Mouse (Mus musculus) large intestine, adult 2 months (tissue): ENCODE measurements around the gene Vmn2r18. TPM values are rescaled to one million over a fixed set of nuclear protein-coding genes. Genes with fewer than 3 reads are reported as not detected.

Source experiments
- DNase-seq: peaks from one replicate; pipeline ENCODE4 v3.0.0-alpha.2; 2012; ENCODE audit warnings: low read depth, low spot score
- WGBS: fragments of 180-500 bp; shearing (Covaris S2); methylation state at CpG from one replicate; pipeline ENCODE4 v1.1.7; 2018; 5-methylcytosine and 5-hydroxymethylcytosine counted together
- polyA plus RNA-seq: library from polyadenylated mRNA; depleted of rRNA; stranded (reverse); fragments of >200 nt; gene quantifications from 2 replicates; pipeline ENCODE4 v1.2.3, GENCODE M21; 2012; rRNA removed

The Vmn2r18 gene
- polyA plus RNA-seq: not detected in 2 replicates

GRCm38 (mm10) chr5:151605921-151606320 is at the start of gene Vmn2r18:
Gene Vmn2r18, minus strand, starts transcription at chr5:151606021.
- WGBS: 90% methylated on average over 3 of the region's 3 CpGs
- DNase-seq: no peak

- 59% methylated on average over 3 of the region's 3 CpGs for WGBS
- no peak for DNase-seq
Measured at GRCm38 (mm10) chr5:151651411-151651784, 45.6 kb upstream of the Vmn2r18 start.

GRCm38 (mm10) chr5:151650700-151651410 is 45.0 kb upstream of the Vmn2r18 start, which contains the start of gene Rfc3:
Gene Rfc3, minus strand, starts transcription at chr5:151651242.
- DNase-seq: peak; percentile 82
- under 1% methylated on average over 41 of the region's 42 CpGs for whole genome bisulfite sequencing

- WGBS: 90% methylated on average over 7 of the region's 7 CpGs
- DNase-seq: no peak
Measured at GRCm38 (mm10) chr5:151644845-151645244, 39.0 kb upstream of the Vmn2r18 start.

GRCm38 (mm10) chr5:151642867-151643266 is 37.0 kb upstream of the Vmn2r18 start:
- WGBS: 72% methylated on average over 5 of the region's 5 CpGs
- DNase-seq: no peak

GRCm38 (mm10) chr5:151642102-151642501 is 36.3 kb upstream of the Vmn2r18 start:
- WGBS: 100% methylated on average over 1 of the region's 1 CpGs
- no peak for DNase-seq

- no peak for DNase-seq
- WGBS: 52% methylated on average over 1 of the region's 1 CpGs
Measured at GRCm38 (mm10) chr5:151601696-151602095, 4.1 kb downstream of the Vmn2r18 start.

Other genes with a start within 250 kb of the Vmn2r18 start
- gene Gm42906, start 177.9 kb downstream of the Vmn2r18 start, polyA plus RNA-seq: not detected in 2 replicates
- gene Rfc3, start 45.2 kb upstream of the Vmn2r18 start, polyA plus RNA-seq: 18.7 and 18.8 TPM in 2 replicates